Mouse (Mus musculus): ENCODE measurements at regions not wholly inside any gene's neighbourhood (a gene's known extent, or its start where the extent isn't known, plus 50 kb on each side); places are given as distances from the start of the nearest gene placed in this dataset.
A peak's percentile ranks its signal among the peaks of the same experiment; 100 is the strongest.

GRCm38 (mm10) chr5:119149389-119150185 is 520.9 kb upstream of the Tbx3 start:
- DNase-seq (ENCODE audit: low spot score): no peak

- no peak for DNase-seq (ENCODE audit: low spot score)
These were observed 517.4 kb upstream of the Tbx3 start for GRCm38 (mm10) chr5:119153086-119153485.

DNA sequence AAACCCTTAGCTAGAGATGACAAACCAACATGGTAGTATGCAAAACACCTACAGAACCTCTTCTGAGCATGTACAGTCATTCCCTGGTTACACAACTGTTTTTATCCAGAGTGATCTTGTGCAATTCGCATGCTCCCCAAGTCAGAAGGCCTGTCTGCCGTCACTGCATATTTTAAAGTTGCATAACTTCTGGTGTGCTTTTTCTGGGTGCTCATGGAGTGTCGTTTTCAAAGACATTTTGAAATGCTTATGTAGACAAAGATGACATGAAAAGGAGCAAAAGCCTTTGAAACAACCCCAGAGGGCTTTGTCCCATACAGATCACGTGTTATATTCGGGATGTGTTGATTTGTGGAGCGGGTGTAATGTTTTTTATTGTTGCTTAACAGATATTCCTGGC is 513.8 kb upstream of the Tbx3 start:
- no peak for DNase-seq (ENCODE audit: low spot score)

DNA sequence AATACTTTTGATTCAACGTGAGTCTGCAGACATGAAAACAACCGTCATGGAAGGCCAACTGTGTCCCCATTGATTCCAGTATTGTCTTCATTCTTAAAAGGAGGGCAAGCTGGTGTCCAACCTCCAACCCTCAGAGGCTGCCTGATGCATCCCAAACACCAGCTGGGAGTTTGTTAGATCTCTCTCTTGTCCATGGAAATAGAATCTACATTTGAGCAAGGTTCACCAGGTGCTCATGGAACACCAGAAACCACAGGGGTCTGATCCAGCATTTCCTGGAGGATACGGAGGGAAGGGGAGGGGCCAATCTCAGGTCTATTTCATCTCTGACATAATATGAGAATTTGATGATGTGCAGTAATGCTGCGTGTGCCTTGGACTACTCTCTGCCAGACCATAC is 512.3 kb upstream of the Tbx3 start:
- no peak for DNase-seq (ENCODE audit: low spot score)

- DNase-seq (ENCODE audit: low spot score): no peak
These were observed 508.3 kb upstream of the Tbx3 start for GRCm38 (mm10) chr5:119162132-119162675.

DNA sequence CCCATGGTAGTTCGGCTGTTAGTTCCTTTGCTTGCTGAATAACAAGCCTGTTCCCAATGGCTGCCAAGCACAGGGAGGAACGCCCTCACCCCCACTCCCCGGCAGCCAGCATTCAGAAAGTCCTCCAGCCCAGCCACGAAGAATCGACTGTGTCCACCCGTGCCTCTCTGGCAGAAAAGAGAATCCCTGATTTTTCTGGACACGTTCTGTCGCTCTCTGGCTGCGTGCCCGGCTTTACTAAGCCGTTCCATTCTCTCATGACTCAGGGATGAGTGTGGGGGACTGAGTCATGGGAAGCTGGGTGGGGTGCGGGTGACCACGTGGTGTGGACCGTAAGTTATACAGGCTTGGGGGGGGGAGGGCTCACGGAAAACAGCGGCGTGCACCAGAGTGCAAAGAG is 502.8 kb upstream of the Tbx3 start:
- peak; percentile 74 for DNase-seq (ENCODE audit: low spot score)

GRCm38 (mm10) chr5:119169274-119169673 is 501.2 kb upstream of the Tbx3 start:
- no peak for DNase-seq (ENCODE audit: low spot score)

GRCm38 (mm10) chr5:119171626-119172025 is 498.8 kb upstream of the Tbx3 start:
- DNase-seq (ENCODE audit: low spot score): no peak

DNA sequence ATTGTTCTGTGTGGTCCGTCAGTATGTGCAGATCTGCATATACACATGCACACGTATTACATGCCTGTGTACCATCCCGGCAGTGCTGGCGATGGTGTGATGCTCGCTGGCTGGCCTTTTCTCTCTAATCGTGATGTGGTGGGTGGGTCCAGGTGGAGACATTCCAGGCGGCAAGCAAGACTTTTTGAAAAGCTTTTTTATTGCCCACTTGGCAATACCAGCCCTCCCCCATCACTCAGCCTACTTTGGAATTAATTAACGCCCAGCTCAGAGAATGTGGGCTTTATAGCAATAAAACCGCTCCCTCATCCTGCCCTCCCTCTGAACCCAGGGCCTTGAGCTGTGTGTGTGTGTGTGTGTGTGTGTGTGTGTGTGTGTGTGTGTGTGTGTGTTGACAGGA is 491.7 kb upstream of the Tbx3 start:
- no peak for DNase-seq (ENCODE audit: low spot score)

DNA sequence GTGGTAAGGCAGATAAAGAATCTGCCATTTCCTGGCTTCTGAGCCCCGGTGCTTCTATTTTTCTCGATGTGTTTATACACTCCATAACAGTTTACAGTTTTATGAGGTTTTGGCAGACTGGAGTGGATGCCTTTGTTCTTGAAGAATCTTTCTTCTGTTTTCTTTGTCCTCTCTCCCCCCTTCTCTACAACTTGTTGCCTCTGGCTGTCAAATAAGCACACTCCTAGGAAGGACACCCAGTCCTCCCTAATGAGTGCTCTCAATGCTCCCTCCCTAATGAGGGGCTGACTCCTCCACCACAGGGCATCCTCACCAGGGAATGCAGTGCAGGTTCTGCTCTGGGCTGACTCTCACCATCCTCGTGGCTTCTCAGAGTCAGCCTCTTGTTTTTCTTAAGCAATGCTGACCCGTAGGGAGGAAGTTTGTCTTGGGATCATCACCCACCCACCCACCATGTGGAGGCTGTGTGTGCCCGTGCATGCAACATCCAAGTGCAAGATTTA is 486.9 kb upstream of the Tbx3 start:
- no peak for DNase-seq (ENCODE audit: low spot score)

- DNase-seq (ENCODE audit: low spot score): no peak
These were observed 483.9 kb upstream of the Tbx3 start for GRCm38 (mm10) chr5:119186611-119187010.

GRCm38 (mm10) chr5:119188476-119188875 is 482.0 kb upstream of the Tbx3 start:
- DNase-seq (ENCODE audit: low spot score): no peak

- DNase-seq (ENCODE audit: low spot score): no peak
These were observed 476.5 kb upstream of the Tbx3 start for GRCm38 (mm10) chr5:119193699-119194681.

DNA sequence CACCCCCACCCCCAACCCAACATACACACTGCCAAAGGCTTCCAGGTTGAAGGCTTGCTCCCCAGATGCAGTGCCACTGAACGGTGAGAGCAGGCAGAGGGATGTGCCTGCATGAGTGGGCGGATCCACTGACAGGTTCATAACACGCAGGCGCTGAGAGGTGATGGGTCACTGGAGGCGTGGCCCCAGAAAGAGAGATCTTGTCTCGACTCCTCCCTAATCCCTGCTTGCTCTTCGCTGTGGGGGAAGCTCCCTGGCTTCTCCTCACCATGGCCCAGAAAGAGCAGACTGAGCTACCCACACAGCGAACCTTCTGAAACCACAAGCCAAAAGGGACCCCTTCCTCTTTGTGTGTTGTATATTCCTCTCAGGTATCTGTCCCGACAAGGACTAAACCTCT is 470.6 kb upstream of the Tbx3 start:
- no peak for DNase-seq (ENCODE audit: low spot score)

GRCm38 (mm10) chr5:119201251-119201650 is 469.2 kb upstream of the Tbx3 start:
- DNase-seq (ENCODE audit: low spot score): no peak

- DNase-seq (ENCODE audit: low spot score): no peak
These were observed 465.7 kb upstream of the Tbx3 start for GRCm38 (mm10) chr5:119204736-119205135.

- DNase-seq (ENCODE audit: low spot score): no peak
These were observed 462.4 kb upstream of the Tbx3 start for GRCm38 (mm10) chr5:119208077-119208476.

GRCm38 (mm10) chr5:119213196-119213595 is 457.3 kb upstream of the Tbx3 start:
- no peak for DNase-seq (ENCODE audit: low spot score)

DNA sequence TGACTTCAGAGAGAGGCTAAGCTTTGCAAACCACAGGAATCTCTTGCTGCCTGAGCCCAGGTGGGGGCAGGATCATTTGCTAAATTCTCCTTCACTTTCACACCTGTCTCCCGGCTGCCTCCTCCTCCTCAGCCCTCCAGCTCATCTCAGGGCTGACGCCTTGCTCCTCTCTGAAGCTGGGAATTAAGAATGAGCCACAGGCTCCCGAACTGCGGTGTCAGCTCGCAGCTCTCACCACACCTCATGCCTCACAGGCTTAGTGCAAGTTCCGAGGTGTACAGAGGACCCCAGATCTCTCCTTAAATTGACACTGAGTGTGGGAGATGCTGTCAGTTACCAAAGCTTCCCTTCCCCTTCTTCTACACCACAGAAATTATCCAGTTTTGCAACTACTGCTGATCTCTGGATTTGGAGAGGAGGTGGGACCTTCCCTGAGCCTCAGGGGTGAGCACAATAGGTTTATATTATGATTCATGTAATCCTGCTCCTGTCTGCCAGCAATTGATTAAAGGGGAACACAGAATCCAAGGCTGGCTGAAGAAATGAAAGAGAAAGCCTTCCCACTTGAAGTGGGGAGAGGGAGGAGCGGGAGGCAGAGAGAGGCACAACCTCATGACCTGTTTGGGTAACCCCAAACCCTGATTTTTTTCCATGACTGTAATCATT is 456.6 kb upstream of the Tbx3 start:
- no peak for DNase-seq (ENCODE audit: low spot score)

DNA sequence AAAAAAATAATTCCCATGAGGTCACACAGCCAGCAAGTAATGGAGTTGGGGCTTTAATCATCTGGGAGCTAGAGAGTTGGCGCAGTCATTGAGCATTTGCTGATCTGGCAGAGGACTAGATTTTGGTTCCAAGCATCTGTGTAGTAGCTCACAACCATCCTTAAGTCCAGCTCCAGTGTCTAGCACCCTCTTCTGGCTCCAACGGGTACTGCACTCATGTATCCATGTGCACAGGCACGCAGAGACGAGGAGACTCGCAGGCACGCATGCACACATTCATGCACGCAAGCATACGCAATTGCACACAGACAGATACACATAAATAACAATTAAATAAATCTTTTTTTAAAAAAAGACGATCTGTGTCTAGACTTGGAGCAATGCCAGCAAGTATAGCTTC is 455.5 kb upstream of the Tbx3 start:
- DNase-seq (ENCODE audit: low spot score): peak; percentile 50

- DNase-seq (ENCODE audit: low spot score): no peak
These were observed 455.1 kb upstream of the Tbx3 start for GRCm38 (mm10) chr5:119215364-119215763.

DNA sequence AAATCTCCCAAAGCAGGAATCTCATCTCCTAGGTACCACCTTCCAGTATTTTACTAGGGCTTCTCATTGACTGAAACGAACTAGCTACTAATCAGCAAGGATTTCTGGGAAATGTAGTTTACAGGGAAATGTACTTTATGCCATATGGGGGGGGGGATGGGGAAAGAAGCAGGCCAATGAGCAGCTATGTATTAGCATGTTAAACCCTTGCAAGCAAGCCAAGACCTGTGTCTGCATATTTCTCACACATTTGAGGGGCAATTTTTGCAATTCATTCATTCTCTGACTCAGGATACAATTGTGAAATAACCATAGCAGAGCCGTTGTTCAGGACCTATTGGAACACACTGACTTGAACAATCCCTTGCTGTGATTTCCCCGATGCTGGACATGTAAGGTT is 454.3 kb upstream of the Tbx3 start:
- no peak for DNase-seq (ENCODE audit: low spot score)
